Mouse (Mus musculus) bone marrow, adult 2 months (tissue): ENCODE measurements around the gene Nbas.

Experiments
- CTCF ChIP-seq: fragments of 200-500 bp; IDR thresholded peaks from 2 replicates; pipeline ENCODE4 v1.5.1; 2011; ENCODE audit warnings: low read length, control low read depth; ENCODE audit not compliant: control insufficient read depth, insufficient read depth
- POLR2A ChIP-seq: fragments of 200-500 bp; IDR thresholded peaks from 2 replicates; pipeline ENCODE4 v1.6.1; 2011; ENCODE audit warnings: low read depth, mild to moderate bottlenecking, control low read depth, low read length, borderline replicate concordance; ENCODE audit not compliant: control insufficient read depth

- TF ChIP-seq POLR2A (no peak), CTCF (no peak)
Measured at GRCm38 (mm10) chr12:13543806-13544205, 274.9 kb downstream of the Nbas start.
